Mouse (Mus musculus): ENCODE results near the gene Ldb3. TPM values are rescaled to one million over a fixed set of nuclear protein-coding genes. Genes with fewer than 3 reads are reported as not detected.

The Ldb3 gene
- total and polyA plus RNA-seq, 3 experiments = 0.01 TPM; not detected in 2

GRCm38 (mm10) chr14:34599941-34600340 is 11.5 kb upstream of the Ldb3 start, which contains the start of gene Opn4:
Gene Opn4, minus strand, starts transcription at chr14:34600142.
- no peaks in the 10 kb centered on the region; a peak in 1 of 4 replicates for H3K27me3 ChIP-seq (ENCODE audit: control insufficient read depth in 1 of 2, insufficient read depth in 2 of 2, low read length in 2 of 2)

DNA sequence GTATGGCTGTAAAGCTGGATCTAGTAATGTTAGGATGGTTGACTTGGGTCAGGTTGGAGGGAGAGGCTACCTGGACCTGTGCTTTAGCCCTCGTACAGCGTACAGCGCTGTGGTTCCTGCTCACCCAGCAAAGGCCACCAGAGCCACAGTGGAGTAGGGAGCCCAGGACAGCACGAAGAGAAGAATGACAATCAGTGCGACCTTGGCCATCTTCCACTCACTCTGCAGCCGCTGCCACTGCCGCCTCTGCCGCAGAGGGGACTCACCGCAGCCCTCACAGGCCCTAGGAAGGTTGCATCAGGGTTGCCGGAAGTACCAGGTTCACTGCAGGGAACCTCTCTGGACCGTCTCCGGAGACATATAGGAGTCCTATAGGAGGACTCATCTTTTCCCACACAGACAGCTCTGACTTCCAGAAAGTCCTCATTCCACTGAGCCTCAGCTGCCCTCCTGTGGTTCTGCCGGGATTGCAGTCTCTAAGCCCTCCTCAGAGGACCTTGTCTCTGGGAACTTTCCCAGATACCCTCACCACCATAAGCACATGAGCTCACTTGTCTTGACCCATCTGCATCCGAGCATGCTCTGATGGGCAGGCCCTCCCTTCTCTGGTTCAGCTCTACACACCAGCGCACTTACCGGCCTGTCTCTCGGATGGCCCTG is 7.2 kb upstream of the Ldb3 start:
- no peak overlapping the region for H3K27ac ChIP-seq (ENCODE audit: control insufficient read depth, low read depth, low read length)
- no peaks in the 10 kb centered on the region for H3K9me3 ChIP-seq (replicated peaks; ENCODE audit: insufficient read depth, low read length)
- no peak overlapping the region for H3K4me3 ChIP-seq (ENCODE audit: control insufficient read depth in 1 of 2, insufficient read depth in 1 of 2, low read depth in 2 of 2, low read length in 2 of 2)
- H3K36me3 ChIP-seq (ENCODE audit: control insufficient read depth in 1 of 2, insufficient read depth in 2 of 2, low read length in 2 of 2) = no peaks in the 10 kb centered on the region
- H3K9ac ChIP-seq (ENCODE audit: control insufficient read depth, low read depth, low read length, poor library complexity, severe bottlenecking) = no peak overlapping the region
- H3K79me2 ChIP-seq (ENCODE audit: control insufficient read depth, insufficient read depth, low read length, poor library complexity) = no peaks in the 10 kb centered on the region
- TF ChIP-seq CTCF (IDR thresholded peaks at IDR 0.05 in 2 of 3, conservative IDR thresholded peaks at IDR 0.05 in 1 of 3; ENCODE audit: control insufficient read depth in 1 of 3, insufficient read depth in 1 of 3, low read depth in 2 of 3, low read length in 3 of 3, poor library complexity in 1 of 3, severe bottlenecking in 1 of 3) = no peak
- TF ChIP-seq ZC3H11A (IDR thresholded peaks at IDR 0.05; ENCODE audit: low read depth, low read length) = no peak
- TF ChIP-seq MAFK (IDR thresholded peaks at IDR 0.05; ENCODE audit: borderline replicate concordance, low read depth, low read length) = no peak
- TF ChIP-seq MYB (IDR thresholded peaks at IDR 0.05; ENCODE audit: low read depth, low read length) = no peak
- TF ChIP-seq SMC3 (IDR thresholded peaks at IDR 0.05; ENCODE audit: low read depth, low read length) = no peak
- TF ChIP-seq UBTF (IDR thresholded peaks at IDR 0.05; ENCODE audit: borderline replicate concordance, insufficient read depth, low read depth, low read length) = no peak
- TF ChIP-seq ETS1 (IDR thresholded peaks at IDR 0.05; ENCODE audit: low read depth, low read length) = no peak
- TF ChIP-seq MAX (IDR thresholded peaks at IDR 0.05; ENCODE audit: low read length) = no peak
- TF ChIP-seq E2F4 (IDR thresholded peaks at IDR 0.05; ENCODE audit: borderline replicate concordance, low read depth, low read length) = no peak
- TF ChIP-seq CHD1 (IDR thresholded peaks at IDR 0.05; ENCODE audit: low read depth, low read length) = no peak
- no peak for TF ChIP-seq MEF2A (IDR thresholded peaks at IDR 0.05; ENCODE audit: extremely low read depth, insufficient replicate concordance, low read depth, low read length, poor library complexity, severe bottlenecking)
- no peak for TF ChIP-seq TAL1 (IDR thresholded peaks at IDR 0.05; ENCODE audit: low read length)
- no peak for TF ChIP-seq BHLHE40 (IDR thresholded peaks at IDR 0.05; ENCODE audit: borderline replicate concordance, low read depth, low read length)
- no peak for TF ChIP-seq POLR2AphosphoS5 (IDR thresholded peaks at IDR 0.05; ENCODE audit: borderline replicate concordance, low read depth, low read length)
- no peak for TF ChIP-seq RCOR1 (IDR thresholded peaks at IDR 0.05; ENCODE audit: low read depth, low read length)
- no peak for TF ChIP-seq ELF1 (IDR thresholded peaks at IDR 0.05; ENCODE audit: low read depth, low read length)
- TF ChIP-seq MYC (IDR thresholded peaks at IDR 0.05; ENCODE audit: low read depth, low read length) = no peak
- no peak for TF ChIP-seq ZNF384 (IDR thresholded peaks at IDR 0.05; ENCODE audit: low read depth, low read length)
- no peaks in the 10 kb centered on the region for H3K4me1 ChIP-seq (ENCODE audit: control insufficient read depth in 1 of 2, insufficient read depth in 2 of 2, low read length in 2 of 2)
- no peak for DNase-seq (ENCODE audit: low read depth, low spot score)
- peaks cover 0 to 2% of the 10 kb centered on the region in 2 experiments; a peak in 1 of 4 replicates for H3K27me3 ChIP-seq (ENCODE audit: control insufficient read depth in 1 of 2, insufficient read depth in 2 of 2, low read length in 2 of 2)

More at GRCm38 (mm10) chr14:34599941-34600340, 11.5 kb upstream of the Ldb3 start, which contains the start of gene Opn4:
- no peak for DNase-seq (ENCODE audit: low read depth, low spot score)
- TF ChIP-seq TCF12 (IDR thresholded peaks at IDR 0.05; ENCODE audit: low read depth, low read length) (no peak), ZC3H11A (IDR thresholded peaks at IDR 0.05; ENCODE audit: low read depth, low read length) (no peak), RCOR1 (IDR thresholded peaks at IDR 0.05; ENCODE audit: low read depth, low read length) (no peak), BHLHE40 (IDR thresholded peaks at IDR 0.05; ENCODE audit: borderline replicate concordance, low read depth, low read length) (no peak)
- no peak within 1 kb of the TSS for H3K27ac ChIP-seq (ENCODE audit: control insufficient read depth, low read depth, low read length)
- no peaks in the 10 kb centered on the region for H3K9me3 ChIP-seq (replicated peaks; ENCODE audit: insufficient read depth, low read length)
- H3K9ac ChIP-seq (ENCODE audit: control insufficient read depth, low read depth, low read length, poor library complexity, severe bottlenecking) = no peak within 1 kb of the TSS
- H3K79me2 ChIP-seq (ENCODE audit: control insufficient read depth, insufficient read depth, low read length, poor library complexity) = no peaks in the 10 kb centered on the region
- no peak within 1 kb of the TSS for H3K4me3 ChIP-seq (ENCODE audit: control insufficient read depth in 1 of 2, insufficient read depth in 1 of 2, low read depth in 2 of 2, low read length in 2 of 2)
- no peaks in the 10 kb centered on the region for H3K36me3 ChIP-seq (ENCODE audit: control insufficient read depth in 1 of 2, insufficient read depth in 2 of 2, low read length in 2 of 2)
- no peaks in the 10 kb centered on the region for H3K4me1 ChIP-seq (ENCODE audit: control insufficient read depth in 1 of 2, insufficient read depth in 2 of 2, low read length in 2 of 2)
